Mouse (Mus musculus) stomach, embryonic 16.5 days (tissue): ENCODE results near the gene Dnah2. TPM values are rescaled to one million over a fixed set of nuclear protein-coding genes. Genes with fewer than 3 reads are reported as not detected.

ENCODE experiments used
- ATAC-seq: fragments of 200-750 bp; cut with Nextera tagmentation; 2 replicates; pipeline ENCODE4 v1.8.0; 2017; ENCODE audit warnings: moderate number of reproducible peaks, moderate TSS enrichment; ENCODE audit not compliant: insufficient read depth, low FRiP score
- H3K27ac ChIP-seq: fragments of 300-500 bp; sonication (generic); 2 replicates; pipeline ENCODE4 v1.5.1; 2014; ENCODE audit warnings: low read length
- H3K27me3 ChIP-seq: fragments of 300-500 bp; sonication (generic); 2 replicates; pipeline ENCODE4 v1.6.1; 2014; ENCODE audit warnings: low read length, control low read depth, mixed read lengths; ENCODE audit not compliant: control insufficient read depth, insufficient read depth
- H3K36me3 ChIP-seq: fragments of 300-500 bp; sonication (generic); 2 replicates; pipeline ENCODE4 v1.6.1; 2014; ENCODE audit warnings: low read length; ENCODE audit not compliant: control insufficient read depth, insufficient read depth
- H3K4me1 ChIP-seq: fragments of 300-500 bp; sonication (generic); 2 replicates; pipeline ENCODE4 v1.6.1; 2014; ENCODE audit warnings: low read length, control low read depth, mixed read lengths; ENCODE audit not compliant: control insufficient read depth, insufficient read depth
- H3K4me2 ChIP-seq: fragments of 300-500 bp; sonication (generic); 2 replicates; pipeline ENCODE4 v1.6.1; 2014; ENCODE audit warnings: low read depth, low read length, mixed read lengths
- H3K4me3 ChIP-seq: fragments of 300-500 bp; sonication (generic); replicated peaks from 2 replicates; pipeline ENCODE4 v1.5.1; 2014; ENCODE audit warnings: mild to moderate bottlenecking, low read length
- H3K9ac ChIP-seq: fragments of 300-500 bp; sonication (generic); 2 replicates; pipeline ENCODE4 v1.6.1; 2014; ENCODE audit warnings: low read length
- H3K9me3 ChIP-seq: fragments of 300-500 bp; sonication (generic); replicated peaks from 2 replicates; pipeline ENCODE4 v1.6.1; 2016; ENCODE audit warnings: low read length, control low read depth; ENCODE audit not compliant: control insufficient read depth
- WGBS: fragments of 180-500 bp; shearing (Covaris S2); extraction: QIAGEN DNeasy Blood & Tissue Kit; methylation state at CpG from one replicate; pipeline ENCODE4 v1.1.7; 2014; 5-methylcytosine and 5-hydroxymethylcytosine counted together
- polyA plus RNA-seq: library from polyadenylated mRNA; unstranded; fragments of >200 nt; fragmentation: Nextera tagmentation; extraction: Ambion mirVana; gene quantifications from 2 replicates; pipeline ENCODE4 v1.2.1, GENCODE M21; 2015

Dnah2 gene
- polyA plus RNA-seq, 1 experiment from 2014 or later, result 0.54 TPM

DNA sequence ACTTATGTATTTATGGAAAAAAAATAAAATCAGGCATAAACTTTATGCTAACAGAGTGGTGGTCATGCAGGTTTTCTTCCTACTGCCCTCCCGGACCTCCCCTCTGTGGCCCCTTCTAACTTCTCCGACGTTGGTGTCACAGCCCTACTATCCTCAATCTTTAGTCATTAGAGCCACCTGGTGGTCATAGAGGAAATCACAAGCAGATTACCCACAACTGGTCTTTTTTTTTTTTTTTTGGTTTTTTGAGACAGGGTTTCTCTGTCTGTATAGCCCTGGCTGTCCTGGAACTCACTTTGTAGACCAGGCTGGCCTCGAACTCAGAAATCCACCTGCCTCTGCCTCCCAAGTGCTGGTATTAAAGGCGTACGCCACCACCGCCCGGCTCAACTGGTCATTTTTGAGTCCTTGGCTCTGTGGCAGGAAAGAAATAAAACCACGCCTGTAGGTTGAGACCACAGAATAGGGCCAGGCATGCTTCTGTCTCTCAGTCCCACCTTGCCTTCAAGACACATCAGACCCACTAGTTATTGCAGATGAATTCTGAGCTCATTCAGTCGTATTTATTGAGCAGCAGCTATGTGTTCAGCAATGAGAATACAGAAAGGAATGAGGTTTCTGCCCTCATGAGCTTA is 158.4 kb downstream of the Dnah2 start:
- Histone ChIP-seq H3K36me3 (no peaks in the 10 kb centered on the region), H3K9me3 (no peaks in the 10 kb centered on the region), H3K4me1 (peaks cover 4% of the 10 kb centered on the region; the same call in 1 of the 2 replicates), H3K27me3 (no peaks in the 10 kb centered on the region), H3K27ac (no peak overlapping the region), H3K4me3 (no peak overlapping the region), H3K4me2 (peak overlapping the region; percentile 39), H3K9ac (no peak overlapping the region)
- WGBS, result 51% methylated on average over 10 of the region's 10 CpGs
- peak; percentile 18; the same call in 1 of the 2 replicates for ATAC-seq

DNA sequence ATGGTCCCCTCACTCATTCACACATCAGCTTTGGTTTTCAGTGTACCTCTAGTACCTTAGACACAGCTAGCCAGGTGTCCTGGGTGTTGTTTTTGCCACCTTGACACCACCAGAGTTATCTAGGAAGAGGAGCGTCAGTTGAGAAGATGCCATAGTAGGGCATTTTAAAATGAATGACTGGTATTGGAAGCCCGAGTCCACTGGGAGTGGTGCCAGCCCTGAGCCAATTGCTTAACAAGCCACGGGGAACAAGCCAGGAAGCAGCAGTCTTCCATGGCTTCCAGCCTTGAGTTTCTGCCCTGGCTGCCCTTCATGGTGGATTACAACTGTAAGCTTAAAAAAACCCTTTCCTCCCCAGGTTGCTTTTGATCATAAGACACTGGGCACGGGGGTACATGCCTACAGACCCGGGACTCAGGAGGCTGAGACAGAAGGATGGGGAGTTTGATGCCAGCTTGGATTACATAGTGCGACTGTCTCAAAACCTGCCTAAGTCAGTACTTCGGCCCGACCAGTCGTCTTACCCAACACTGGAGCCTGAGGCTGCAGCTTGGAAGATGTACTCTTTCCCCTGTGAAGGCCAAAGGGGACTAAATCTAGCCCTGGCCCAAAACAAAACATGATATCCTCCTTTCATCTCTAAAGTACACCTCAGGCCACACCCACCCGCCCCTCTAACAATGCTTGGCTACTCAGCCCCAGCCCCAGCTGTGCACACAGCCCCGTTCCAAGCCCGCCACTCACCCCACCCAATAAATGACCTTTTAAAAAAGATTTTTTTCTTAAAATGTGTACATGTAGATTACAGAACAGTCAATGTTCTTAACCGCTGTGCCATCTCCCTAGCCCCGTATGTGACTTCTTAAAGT is 159.1 kb downstream of the Dnah2 start:
- Histone ChIP-seq H3K9ac (0 out of 2 replicates have a peak overlapping the region, but pooled peaks have one; percentile 33), H3K27me3 (no peaks in the 10 kb centered on the region), H3K27ac (no peak overlapping the region), H3K4me1 (peaks cover 4% of the 10 kb centered on the region; the same call in 1 of the 2 replicates), H3K9me3 (no peaks in the 10 kb centered on the region), H3K4me2 (peak overlapping the region; percentile 39), H3K4me3 (no peak overlapping the region), H3K36me3 (no peaks in the 10 kb centered on the region)
- WGBS, result 55% methylated on average over 14 of the region's 14 CpGs
- ATAC-seq, result peak; percentile 1; the same call in 1 of the 2 replicates

DNA sequence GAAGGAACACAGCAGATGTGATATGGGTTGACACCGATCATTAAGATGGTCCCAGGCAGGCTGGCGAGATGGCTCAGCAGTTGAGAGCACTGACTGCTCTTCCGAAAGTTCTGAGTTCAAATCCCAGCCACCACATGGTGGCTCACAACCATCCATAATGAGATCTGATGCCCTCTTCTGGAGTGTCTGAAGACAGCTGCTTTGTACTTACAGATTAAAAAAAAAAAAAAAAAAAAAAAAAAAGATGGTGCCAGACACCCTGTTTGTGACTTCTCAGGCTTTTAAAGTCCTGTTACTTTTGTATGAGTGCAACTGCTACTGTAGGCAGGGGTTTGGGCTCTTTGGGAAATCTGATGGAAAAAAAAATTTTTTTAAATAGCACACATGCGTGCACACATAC is 160.2 kb downstream of the Dnah2 start:
- Histone ChIP-seq H3K27ac (no peak overlapping the region), H3K9ac (no peak overlapping the region), H3K4me3 (no peak overlapping the region), H3K9me3 (no peaks in the 10 kb centered on the region), H3K4me2 (no peak overlapping the region), H3K27me3 (no peaks in the 10 kb centered on the region), H3K36me3 (no peaks in the 10 kb centered on the region), H3K4me1 (no peaks in the 10 kb centered on the region)
- 97% methylated on average over 4 of the region's 4 CpGs for WGBS
- no peak for ATAC-seq

DNA sequence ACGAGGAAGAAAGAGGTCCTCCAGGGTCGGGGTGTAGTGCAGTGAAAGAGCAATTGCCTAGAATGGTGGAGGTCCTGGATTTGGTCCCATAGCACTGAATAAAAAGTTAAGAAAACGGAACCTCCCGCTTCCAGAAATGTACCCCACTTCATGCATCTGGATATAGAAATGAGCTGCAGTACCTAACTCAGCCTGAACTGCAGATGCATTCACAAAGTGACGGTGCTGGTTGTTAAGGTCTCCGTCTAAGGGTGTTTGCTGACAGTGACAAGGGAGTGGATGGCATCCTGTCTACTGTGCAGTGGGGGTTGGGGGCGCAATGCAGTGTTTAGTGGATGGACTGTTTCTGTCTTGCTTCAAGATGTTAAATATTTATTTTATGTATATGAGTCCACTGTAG is 162.2 kb downstream of the Dnah2 start:
- no peaks in the 10 kb centered on the region for H3K4me1 ChIP-seq
- H3K4me3 ChIP-seq, result no peak overlapping the region
- H3K9me3 ChIP-seq, result no peaks in the 10 kb centered on the region
- no peak for ATAC-seq
- H3K27me3 ChIP-seq, result no peaks in the 10 kb centered on the region
- no peak overlapping the region for H3K9ac ChIP-seq
- WGBS, result 73% methylated on average over 7 of the region's 7 CpGs
- no peak overlapping the region for H3K4me2 ChIP-seq
- H3K27ac ChIP-seq, result no peak overlapping the region
- no peaks in the 10 kb centered on the region for H3K36me3 ChIP-seq

DNA sequence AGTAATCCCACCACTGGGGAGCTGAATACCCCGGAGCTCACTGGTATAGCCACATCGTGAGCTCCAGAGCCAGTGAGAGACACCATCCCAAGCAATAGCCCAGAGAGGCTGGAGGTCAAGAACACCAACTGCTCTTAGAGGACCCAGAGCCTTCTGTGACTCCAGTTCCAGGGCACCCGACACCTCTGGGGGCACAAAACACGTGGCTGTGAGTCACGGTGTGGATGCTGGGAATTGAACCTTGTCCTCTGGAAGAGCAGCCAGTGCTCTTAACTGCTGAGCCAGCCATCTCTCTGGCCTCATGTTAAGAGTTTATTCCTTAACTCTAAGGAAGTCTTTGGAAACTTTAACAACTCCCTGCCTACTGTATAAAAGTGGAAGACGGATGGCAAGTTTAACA is 163.9 kb downstream of the Dnah2 start:
- Histone ChIP-seq H3K4me2 (no peak overlapping the region), H3K9ac (no peak overlapping the region), H3K9me3 (no peaks in the 10 kb centered on the region), H3K36me3 (no peaks in the 10 kb centered on the region), H3K4me1 (no peaks in the 10 kb centered on the region), H3K27me3 (no peaks in the 10 kb centered on the region), H3K27ac (no peak overlapping the region), H3K4me3 (no peak overlapping the region)
- WGBS, result 78% methylated on average over 6 of the region's 6 CpGs
- no peak for ATAC-seq

DNA sequence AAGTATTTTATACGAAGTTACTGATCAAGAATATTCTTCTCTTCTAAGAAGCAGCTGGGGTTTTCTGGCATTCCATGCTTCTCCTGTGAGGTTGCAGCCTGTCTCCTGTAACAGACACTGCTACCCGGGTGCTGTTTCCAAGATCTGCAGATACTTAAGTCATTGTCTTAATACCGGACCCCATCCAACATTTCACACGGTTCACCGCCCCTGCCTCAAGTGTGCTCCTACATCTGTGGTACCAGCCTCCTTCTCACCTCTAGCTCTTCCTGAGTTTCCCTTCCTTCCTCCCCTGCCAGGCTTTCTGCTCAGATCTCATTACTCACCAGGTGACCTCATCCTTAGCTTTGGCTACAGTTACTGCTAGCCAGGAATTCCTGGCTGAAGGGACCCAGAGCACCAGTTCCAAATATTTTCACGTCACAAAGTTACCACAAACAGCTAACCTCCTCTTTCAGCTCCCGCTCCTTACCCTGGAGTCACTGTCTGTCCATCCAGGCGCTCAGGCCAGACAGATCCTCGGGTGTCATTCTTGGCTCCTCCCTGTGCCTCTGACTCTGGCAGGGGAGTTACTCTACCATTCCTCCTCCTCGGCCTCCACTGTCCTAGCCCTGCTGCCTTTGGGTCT is 166.3 kb downstream of the Dnah2 start:
- no peak for ATAC-seq
- 70% methylated on average over 10 of the region's 10 CpGs for WGBS
- no peaks in the 10 kb centered on the region for H3K27me3 ChIP-seq
- H3K9ac ChIP-seq, result no peak overlapping the region
- H3K9me3 ChIP-seq, result no peaks in the 10 kb centered on the region
- H3K36me3 ChIP-seq, result no peaks in the 10 kb centered on the region
- no peaks in the 10 kb centered on the region for H3K4me1 ChIP-seq
- H3K4me2 ChIP-seq, result no peak overlapping the region
- no peak overlapping the region for H3K4me3 ChIP-seq
- H3K27ac ChIP-seq, result no peak overlapping the region

DNA sequence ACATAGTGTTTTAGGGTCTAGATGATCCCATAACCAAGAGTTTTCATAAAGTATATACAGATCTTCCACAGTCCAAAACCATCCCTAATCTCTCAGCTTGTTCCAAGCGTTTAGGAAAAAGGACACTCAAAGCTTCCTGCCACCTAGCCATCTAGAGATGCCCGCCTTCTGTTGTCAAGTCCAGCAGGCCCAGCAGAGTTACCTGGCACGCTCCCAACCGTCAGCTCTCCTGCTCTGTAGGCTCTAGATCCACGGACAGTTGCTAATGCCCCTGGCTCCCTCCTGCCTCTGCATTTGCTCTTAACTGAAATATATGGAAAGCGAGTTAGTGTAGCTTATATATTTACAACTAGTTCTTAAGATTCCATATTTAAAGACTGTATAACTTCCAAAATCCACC is 167.6 kb downstream of the Dnah2 start:
- Histone ChIP-seq H3K9me3 (no peaks in the 10 kb centered on the region), H3K36me3 (no peaks in the 10 kb centered on the region; the same call in 1 of the 2 replicates)

DNA sequence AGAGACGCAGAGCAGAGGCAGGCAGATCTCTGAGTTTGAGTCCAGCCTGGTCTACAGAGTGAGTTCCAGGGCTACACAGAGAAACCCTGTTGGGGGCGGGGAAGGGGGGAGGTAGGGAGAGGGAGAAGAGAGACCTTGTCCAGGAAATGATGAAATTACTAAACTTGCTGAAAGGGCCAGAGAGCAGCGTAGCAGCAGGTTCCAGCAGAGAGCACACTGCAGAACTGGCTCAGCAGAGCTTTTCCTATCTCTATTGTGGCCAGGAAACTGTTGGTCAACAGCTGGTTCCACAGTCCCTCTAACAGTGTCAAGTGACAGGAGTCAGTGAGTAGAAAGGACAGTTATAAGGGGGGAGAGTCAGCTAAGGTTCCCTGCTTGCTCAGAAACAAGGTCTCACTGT is 169.3 kb downstream of the Dnah2 start:
- no peaks in the 10 kb centered on the region; the same call in 1 of the 2 replicates for H3K36me3 ChIP-seq
- H3K4me1 ChIP-seq, result no peaks in the 10 kb centered on the region
- H3K9me3 ChIP-seq, result no peaks in the 10 kb centered on the region
- no peak overlapping the region for H3K27ac ChIP-seq
- no peak overlapping the region for H3K4me2 ChIP-seq
- WGBS, result 82% methylated on average over 3 of the region's 3 CpGs
- H3K4me3 ChIP-seq, result no peak overlapping the region
- ATAC-seq, result no peak
- H3K9ac ChIP-seq, result no peak overlapping the region
- no peaks in the 10 kb centered on the region for H3K27me3 ChIP-seq

More for the DNA sequence above, 167.6 kb downstream of the Dnah2 start:
- no peaks in the 10 kb centered on the region for H3K4me1 ChIP-seq
- H3K4me3 ChIP-seq, result no peak overlapping the region
- ATAC-seq, result no peak
- no peak overlapping the region for H3K9ac ChIP-seq
- whole genome bisulfite sequencing, result 77% methylated on average over 6 of the region's 6 CpGs
- H3K27me3 ChIP-seq, result no peaks in the 10 kb centered on the region
- H3K27ac ChIP-seq, result no peak overlapping the region
- H3K4me2 ChIP-seq, result no peak overlapping the region

DNA sequence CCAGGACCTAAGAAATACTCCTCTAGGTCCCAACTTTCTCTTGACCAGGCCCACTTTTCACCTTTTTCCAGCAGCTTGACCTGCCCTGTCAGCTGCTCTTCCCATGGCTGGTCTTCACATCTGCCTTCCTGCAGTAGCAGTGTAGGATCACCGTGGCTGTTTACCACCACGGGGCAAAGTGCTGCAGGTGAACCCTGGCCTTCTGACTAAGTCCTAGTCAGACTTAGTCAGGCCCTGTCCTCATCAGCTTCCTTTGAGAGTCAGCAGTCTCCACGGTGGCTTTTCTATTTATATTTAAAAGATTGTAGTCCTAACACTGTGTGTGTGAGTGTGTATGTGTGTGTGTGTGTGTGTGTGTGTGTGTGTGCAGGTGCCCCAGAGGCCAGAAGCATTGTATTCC is 171.1 kb downstream of the Dnah2 start:
- ATAC-seq, result peak; percentile 52; the same call in 1 of the 2 replicates
- WGBS, result 56% methylated on average over 3 of the region's 3 CpGs

More for the DNA sequence above, 171.1 kb downstream of the Dnah2 start:
- Histone ChIP-seq H3K4me1 (peaks cover 9% of the 10 kb centered on the region), H3K4me2 (no peak overlapping the region), H3K9me3 (no peaks in the 10 kb centered on the region), H3K27me3 (no peaks in the 10 kb centered on the region), H3K27ac (no peak overlapping the region), H3K9ac (no peak overlapping the region), H3K36me3 (no peaks in the 10 kb centered on the region; the same call in 1 of the 2 replicates), H3K4me3 (no peak overlapping the region)
